Mouse (Mus musculus): ENCODE measurements around the gene Acadvl.
A peak's percentile ranks its signal among the peaks of the same experiment; 100 is the strongest.

The Acadvl gene

GRCm38 (mm10) chr11:69980196-69981140 lies 34.7 kb downstream of the Acadvl start:
- DNase-seq (ENCODE audit: low spot score in 2 of 2), result peak; percentile 89 to 93

- DNase-seq (ENCODE audit: low spot score in 2 of 2), result no peak
Measured at GRCm38 (mm10) chr11:69979827-69980195, 35.4 kb downstream of the Acadvl start.

GRCm38 (mm10) chr11:69976271-69976670 lies 38.9 kb downstream of the Acadvl start:
- DNase-seq (ENCODE audit: low spot score in 2 of 2), result no peak

GRCm38 (mm10) chr11:69974907-69975306 lies 40.3 kb downstream of the Acadvl start:
- no peak for DNase-seq (ENCODE audit: low spot score in 2 of 2)

- DNase-seq (ENCODE audit: low spot score in 2 of 2), result no peak
Measured at GRCm38 (mm10) chr11:69970775-69971174, 44.4 kb downstream of the Acadvl start.

GRCm38 (mm10) chr11:69970222-69970621 lies 45.0 kb downstream of the Acadvl start:
- no peak for DNase-seq (ENCODE audit: low spot score in 2 of 2)

- DNase-seq (ENCODE audit: low spot score in 2 of 2), result no peak
Measured at GRCm38 (mm10) chr11:69968793-69969192, 46.4 kb downstream of the Acadvl start.

- DNase-seq (ENCODE audit: low spot score in 2 of 2), result no peak
Measured at GRCm38 (mm10) chr11:69966860-69967517, 48.2 kb downstream of the Acadvl start.

GRCm38 (mm10) chr11:69966006-69966859 lies 49.0 kb downstream of the Acadvl start:
- DNase-seq (ENCODE audit: low spot score in 2 of 2), result no peak

- DNase-seq (ENCODE audit: low spot score in 2 of 2), result no peak
Measured at GRCm38 (mm10) chr11:69965271-69966005, 49.8 kb downstream of the Acadvl start.

- DNase-seq (ENCODE audit: low spot score in 2 of 2), result no peak
Measured at GRCm38 (mm10) chr11:69964650-69965270, 50.5 kb downstream of the Acadvl start, which contains the start of gene Cldn7. Cldn7 (plus strand) TSS chr11:69964779.

- DNase-seq (ENCODE audit: low spot score in 2 of 2), result no peak
Measured at GRCm38 (mm10) chr11:69961841-69962240, 53.4 kb downstream of the Acadvl start.

GRCm38 (mm10) chr11:69960616-69961015 lies 54.6 kb downstream of the Acadvl start:
- no peak for DNase-seq (ENCODE audit: low spot score in 2 of 2)
